Mouse (Mus musculus) cortical plate, adult 2 months (tissue): ENCODE results near the gene Bdkrb1.

Experiments
- CTCF ChIP-seq: fragments of 200-500 bp; IDR thresholded peaks from 2 replicates; pipeline ENCODE4 v1.5.1; 2011; ENCODE audit warnings: mild to moderate bottlenecking, control low read depth, low read length; ENCODE audit not compliant: insufficient read depth; ENCODE audit errors: extremely low read depth
- POLR2A ChIP-seq: fragments of 200-500 bp; IDR thresholded peaks from 2 replicates; pipeline ENCODE4 v1.6.1; 2011; ENCODE audit warnings: mild to moderate bottlenecking, low read length, control low read depth; ENCODE audit not compliant: insufficient read depth; ENCODE audit errors: extremely low read depth

GRCm38 (mm10) chr12:105557250-105557925 is 45.5 kb upstream of the Bdkrb1 start:
- TF ChIP-seq CTCF (no peak), POLR2A (no peak)
